Mouse (Mus musculus) ES-Bruce4 (cell line): ENCODE data around the gene Gtpbp1. TPM values are rescaled to one million over a fixed set of nuclear protein-coding genes. Genes with fewer than 3 reads are reported as not detected.

Experiments
- H3K27ac ChIP-seq: 2 replicates; pipeline ENCODE4 v1.5.1; 2012; ENCODE audit warnings: low read length, inconsistent platforms; ENCODE audit not compliant: insufficient read depth
- H3K27me3 ChIP-seq: 2 replicates; pipeline ENCODE4 v1.6.1; 2012; ENCODE audit warnings: mild to moderate bottlenecking, low read length, inconsistent platforms; ENCODE audit not compliant: control insufficient read depth, poor library complexity, insufficient read depth, severe bottlenecking
- H3K36me3 ChIP-seq: 2 replicates; pipeline ENCODE4 v1.6.1; 2012; ENCODE audit warnings: inconsistent platforms, mild to moderate bottlenecking, low read length, moderate library complexity; ENCODE audit not compliant: control insufficient read depth, poor library complexity, insufficient read depth, severe bottlenecking
- H3K4me1 ChIP-seq: one replicate; pipeline ENCODE4 v1.8.1; 2011; ENCODE audit warnings: low read length; ENCODE audit not compliant: control insufficient read depth, insufficient read depth
- H3K4me3 ChIP-seq: 2 replicates; pipeline ENCODE4 v1.5.1; 2011; ENCODE audit warnings: low read depth, mild to moderate bottlenecking, low read length
- H3K9ac ChIP-seq: 2 replicates; pipeline ENCODE4 v1.6.1; 2012; ENCODE audit warnings: low read depth, mild to moderate bottlenecking, inconsistent platforms; ENCODE audit not compliant: poor library complexity, severe bottlenecking
- H3K9me3 ChIP-seq: replicated peaks from 2 replicates; pipeline ENCODE4 v1.6.1; 2012; ENCODE audit warnings: mild to moderate bottlenecking, low read length, inconsistent platforms; ENCODE audit not compliant: control insufficient read depth, poor library complexity, insufficient read depth, severe bottlenecking
- CTCF ChIP-seq: IDR thresholded peaks from one replicate; pipeline ENCODE4 v1.8.1; 2011; ENCODE audit warnings: low read depth, low read length
- EP300 ChIP-seq: IDR thresholded peaks from 2 replicates; pipeline ENCODE4 v1.6.1; 2011; ENCODE audit warnings: low read depth, low read length; ENCODE audit not compliant: insufficient read depth
- POLR2A ChIP-seq: IDR thresholded peaks from one replicate; pipeline ENCODE4 v1.8.1; 2011; ENCODE audit warnings: low read length; ENCODE audit not compliant: insufficient read depth
- polyA plus RNA-seq: library from polyadenylated mRNA; stranded (reverse); fragments of >200 nt; gene quantifications from 2 replicates; pipeline ENCODE4 v1.2.4, GENCODE M21; 2011; ENCODE audit warnings: low read depth; ENCODE audit not compliant: missing spikeins, insufficient read depth, insufficient read length

Gene Gtpbp1
- polyA plus RNA-seq, 1 experiment, result 32.4 TPM

- Histone ChIP-seq H3K9me3 (no peaks in the 10 kb centered on the region), H3K36me3 (no peaks in the 10 kb centered on the region), H3K4me1 (no peaks in the 10 kb centered on the region), H3K27me3 (no peaks in the 10 kb centered on the region), H3K4me3 (no peak overlapping the region), H3K9ac (no peak overlapping the region), H3K27ac (no peak overlapping the region)
- TF ChIP-seq POLR2A, result no peak
- TF ChIP-seq CTCF, result no peak
- TF ChIP-seq EP300, result no peak
Observed at GRCm38 (mm10) chr15:79760956-79761355, 70.3 kb downstream of the Gtpbp1 start.

DNA sequence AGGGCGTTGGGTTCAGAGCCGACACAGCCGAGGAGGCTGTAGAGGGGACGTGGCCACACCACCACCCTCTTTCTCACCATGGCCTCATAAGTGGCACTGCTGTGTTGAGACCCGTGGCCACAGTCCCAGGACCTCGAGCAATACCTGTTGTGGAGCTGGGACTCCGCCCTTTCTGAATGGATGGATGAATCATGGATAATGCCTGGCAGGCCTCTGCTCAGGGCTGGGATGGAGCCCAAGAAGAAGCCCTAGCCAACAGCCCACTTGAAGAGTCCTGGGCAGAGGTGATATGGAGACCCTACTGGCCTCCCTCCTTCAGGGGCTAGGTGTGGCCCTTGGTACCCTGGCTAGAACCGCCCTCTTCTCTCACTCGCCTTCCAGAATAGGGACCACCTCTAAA lies 72.4 kb downstream of the Gtpbp1 start:
- no peaks in the 10 kb centered on the region for H3K27me3 ChIP-seq
- no peaks in the 10 kb centered on the region for H3K36me3 ChIP-seq
- no peak overlapping the region for H3K9ac ChIP-seq
- H3K27ac ChIP-seq, result no peak overlapping the region
- H3K9me3 ChIP-seq, result no peaks in the 10 kb centered on the region
- no peaks in the 10 kb centered on the region for H3K4me1 ChIP-seq
- H3K4me3 ChIP-seq, result no peak overlapping the region
- no peak for TF ChIP-seq EP300
- TF ChIP-seq CTCF, result no peak
- no peak for TF ChIP-seq POLR2A

- no peaks in the 10 kb centered on the region for H3K27me3 ChIP-seq
- no peak for TF ChIP-seq POLR2A
- TF ChIP-seq EP300, result no peak
- TF ChIP-seq CTCF, result no peak
- H3K36me3 ChIP-seq, result no peaks in the 10 kb centered on the region
- H3K9me3 ChIP-seq, result no peaks in the 10 kb centered on the region
- H3K27ac ChIP-seq, result no peak overlapping the region
- no peaks in the 10 kb centered on the region for H3K4me1 ChIP-seq
- H3K9ac ChIP-seq, result no peak overlapping the region
- no peak overlapping the region for H3K4me3 ChIP-seq
Observed at GRCm38 (mm10) chr15:79763601-79764246, 73.1 kb downstream of the Gtpbp1 start.

DNA sequence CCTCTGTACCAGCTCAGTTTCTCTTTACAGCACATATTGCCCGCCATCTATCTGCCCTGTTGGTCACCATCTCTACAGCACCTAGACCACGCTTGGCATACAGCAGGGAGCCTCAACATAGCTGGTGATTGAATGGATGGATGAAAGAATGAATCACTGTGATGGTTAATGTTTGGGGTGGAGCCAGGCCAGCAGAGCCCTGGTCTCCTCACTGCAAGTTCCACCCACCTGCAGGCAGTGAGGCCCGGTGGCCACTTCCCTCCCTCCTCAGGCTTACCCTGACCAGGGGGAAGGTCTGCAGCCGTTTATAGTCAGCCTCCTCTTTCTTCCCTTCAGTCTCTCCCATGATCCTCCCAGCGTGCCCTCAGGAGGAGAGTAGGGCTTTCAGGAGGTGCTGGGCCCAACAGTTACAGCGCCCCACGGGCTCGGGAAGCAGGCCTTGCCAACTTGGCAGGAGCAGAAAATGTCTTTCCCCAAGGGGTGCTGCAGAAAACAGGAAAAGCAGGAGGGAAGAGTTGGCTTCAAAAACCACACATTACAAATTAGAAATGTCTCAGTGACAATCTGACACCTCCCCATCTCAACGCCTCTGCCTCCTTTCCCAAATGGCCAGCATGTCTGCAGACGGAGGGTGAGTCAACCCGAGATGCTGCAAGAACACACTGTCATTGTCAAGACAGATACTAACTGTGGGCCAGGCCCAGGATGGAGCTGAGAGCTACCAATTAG lies 74.1 kb downstream of the Gtpbp1 start:
- no peaks in the 10 kb centered on the region for H3K4me1 ChIP-seq
- H3K27me3 ChIP-seq, result no peaks in the 10 kb centered on the region
- no peak overlapping the region for H3K27ac ChIP-seq
- H3K9ac ChIP-seq, result no peak overlapping the region
- H3K9me3 ChIP-seq, result no peaks in the 10 kb centered on the region
- no peaks in the 10 kb centered on the region for H3K36me3 ChIP-seq
- no peak overlapping the region for H3K4me3 ChIP-seq
- no peak for TF ChIP-seq POLR2A
- TF ChIP-seq CTCF, result no peak
- no peak for TF ChIP-seq EP300

GRCm38 (mm10) chr15:79765361-79765760 lies 74.7 kb downstream of the Gtpbp1 start:
- Histone ChIP-seq H3K9ac (no peak overlapping the region), H3K4me1 (no peaks in the 10 kb centered on the region), H3K9me3 (no peaks in the 10 kb centered on the region), H3K27me3 (no peaks in the 10 kb centered on the region), H3K4me3 (no peak overlapping the region), H3K27ac (no peak overlapping the region), H3K36me3 (no peaks in the 10 kb centered on the region)
- TF ChIP-seq CTCF (no peak), POLR2A (no peak), EP300 (no peak)

GRCm38 (mm10) chr15:79766168-79766567 lies 75.5 kb downstream of the Gtpbp1 start:
- Histone ChIP-seq H3K4me1 (no peaks in the 10 kb centered on the region), H3K27ac (no peak overlapping the region), H3K4me3 (no peak overlapping the region), H3K36me3 (no peaks in the 10 kb centered on the region), H3K27me3 (no peaks in the 10 kb centered on the region), H3K9me3 (no peaks in the 10 kb centered on the region), H3K9ac (no peak overlapping the region)
- TF ChIP-seq CTCF (no peak), EP300 (no peak), POLR2A (no peak)
